Mouse (Mus musculus) thymus, adult 2 months (tissue): ENCODE measurements around the gene Mapkapk3. TPM values are rescaled to one million over a fixed set of nuclear protein-coding genes. Genes with fewer than 3 reads are reported as not detected.

Experiments used
- DNase-seq: peaks from one replicate; pipeline ENCODE4 v3.0.0; 2021
- H3K27ac ChIP-seq: fragments of 200-500 bp; 2 replicates; pipeline ENCODE4 v1.5.1; 2012; ENCODE audit warnings: low read length, control low read depth; ENCODE audit not compliant: control insufficient read depth, insufficient read depth
- H3K27me3 ChIP-seq: fragments of 200-500 bp; 2 replicates; pipeline ENCODE4 v1.6.1; 2012; ENCODE audit warnings: mild to moderate bottlenecking, low read length, moderate library complexity, mixed read lengths; ENCODE audit not compliant: control insufficient read depth, insufficient read depth
- H3K36me3 ChIP-seq: fragments of 200-500 bp; 2 replicates; pipeline ENCODE4 v1.6.1; 2012; ENCODE audit warnings: mild to moderate bottlenecking, low read length, moderate library complexity; ENCODE audit not compliant: control insufficient read depth, insufficient read depth
- H3K4me1 ChIP-seq: fragments of 200-500 bp; replicated peaks from 2 replicates; pipeline ENCODE4 v1.6.1; 2012; ENCODE audit warnings: low read length; ENCODE audit not compliant: control insufficient read depth, insufficient read depth
- H3K4me3 ChIP-seq: fragments of 200-500 bp; 2 replicates; pipeline ENCODE4 v1.5.1; 2012; ENCODE audit warnings: mild to moderate bottlenecking, low read length, control low read depth, moderate library complexity; ENCODE audit not compliant: control insufficient read depth, insufficient read depth
- CTCF ChIP-seq: fragments of 200-500 bp; IDR thresholded peaks from 2 replicates; pipeline ENCODE4 v1.5.1; 2012; ENCODE audit warnings: mild to moderate bottlenecking, control low read depth, low read length, moderate library complexity, borderline replicate concordance; ENCODE audit not compliant: control insufficient read depth, poor library complexity, insufficient read depth; ENCODE audit errors: extremely low read depth
- POLR2A ChIP-seq: fragments of 200-500 bp; IDR thresholded peaks from 2 replicates; pipeline ENCODE4 v1.6.1; 2012; ENCODE audit warnings: mild to moderate bottlenecking, low read length, control low read depth, moderate library complexity; ENCODE audit not compliant: control insufficient read depth, poor library complexity, insufficient read depth; ENCODE audit errors: extremely low read depth
- WGBS: fragments of 180-500 bp; shearing (Covaris S2); methylation state at CpG from one replicate; pipeline ENCODE4 v1.1.7; 2018; 5-methylcytosine and 5-hydroxymethylcytosine counted together
- polyA plus RNA-seq: library from polyadenylated mRNA; depleted of rRNA; stranded (reverse); fragments of >200 nt; gene quantifications from 2 replicates; pipeline ENCODE4 v1.2.3, GENCODE M21; 2012

Gene Mapkapk3
- polyA plus RNA-seq, 1 experiment = 43.6 TPM

DNA sequence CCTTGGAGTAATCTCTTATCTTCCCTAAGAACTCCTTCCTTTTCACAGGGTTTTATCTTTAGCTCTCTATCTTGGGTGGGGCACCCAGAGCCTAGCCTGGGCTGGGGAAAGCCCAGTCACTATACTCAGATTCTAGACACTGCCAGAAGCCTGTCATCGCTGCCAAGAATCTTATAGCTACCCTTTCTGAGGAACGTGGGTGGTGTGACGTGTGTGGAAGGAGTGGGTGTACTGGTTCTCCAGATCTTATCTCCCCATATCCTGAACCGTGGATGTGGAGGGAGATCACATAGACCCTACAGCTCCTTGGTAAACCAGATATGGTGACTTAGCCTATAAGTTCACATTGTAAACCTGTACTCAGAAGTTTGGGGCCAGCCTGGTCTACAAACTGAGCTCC is 5.9 kb upstream of the Mapkapk3 start:
- H3K27me3 ChIP-seq = no peaks in the 10 kb centered on the region; the same call in 1 of the 2 replicates
- 30% methylated on average over 4 of the region's 4 CpGs for WGBS
- H3K27ac ChIP-seq = no peak overlapping the region
- no peaks in the 10 kb centered on the region for H3K36me3 ChIP-seq
- DNase-seq = peak; percentile 27
- peaks cover 15% of the 10 kb centered on the region for H3K4me1 ChIP-seq
- no peak overlapping the region for H3K4me3 ChIP-seq
- TF ChIP-seq CTCF = no peak
- TF ChIP-seq POLR2A = no peak

DNA sequence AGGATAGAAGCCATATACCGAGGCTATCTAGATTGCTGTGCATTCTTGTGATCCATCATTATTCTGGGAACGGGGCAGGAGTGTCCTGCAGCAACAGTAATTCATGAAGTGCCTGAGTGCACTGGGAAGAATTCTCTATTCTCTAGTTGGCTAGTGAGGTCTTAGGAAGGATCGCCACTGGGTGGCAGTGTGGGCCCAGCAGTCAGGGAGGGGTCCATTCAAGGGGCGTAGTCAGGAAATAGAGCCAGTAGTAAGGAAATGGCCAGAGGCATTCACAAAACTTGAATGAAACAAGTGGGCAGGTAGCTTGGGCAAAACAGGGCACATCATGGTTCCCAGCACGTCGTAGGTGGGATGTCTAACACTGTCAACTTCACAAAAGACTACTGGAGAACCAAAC is 4.6 kb upstream of the Mapkapk3 start:
- no peak overlapping the region for H3K4me3 ChIP-seq
- peak; percentile 84 for DNase-seq
- peaks cover 23% of the 10 kb centered on the region for H3K4me1 ChIP-seq
- WGBS = 5% methylated on average over 6 of the region's 6 CpGs
- TF ChIP-seq CTCF (peak; percentile 65; the same call in 1 of the 2 replicates), POLR2A (no peak)
- H3K27ac ChIP-seq = no peak overlapping the region
- no peaks in the 10 kb centered on the region for H3K36me3 ChIP-seq
- H3K27me3 ChIP-seq = no peaks in the 10 kb centered on the region; the same call in 1 of the 2 replicates

DNA sequence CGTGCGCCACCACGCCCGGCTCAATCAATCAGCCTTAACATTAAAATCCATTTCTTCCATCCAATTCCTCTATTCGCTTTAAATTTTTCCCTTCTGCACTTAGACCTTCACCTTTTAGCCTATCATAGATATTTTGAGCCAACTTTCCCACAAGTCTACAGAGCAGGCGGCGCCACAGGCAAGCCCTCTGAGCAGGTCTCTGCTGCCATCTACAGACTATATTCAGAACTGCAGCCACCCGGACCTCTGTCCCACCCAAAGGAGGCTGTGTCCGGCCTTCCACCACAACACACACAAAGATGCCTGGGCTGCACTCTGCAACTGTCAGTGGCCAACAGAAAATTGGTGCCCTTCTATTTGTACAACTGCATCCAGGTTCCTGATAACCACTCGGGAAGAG is 1.2 kb upstream of the Mapkapk3 start:
- H3K27me3 ChIP-seq = no peaks in the 10 kb centered on the region
- peaks cover 33% of the 10 kb centered on the region for H3K4me1 ChIP-seq
- peak; percentile 84 for DNase-seq

DNA sequence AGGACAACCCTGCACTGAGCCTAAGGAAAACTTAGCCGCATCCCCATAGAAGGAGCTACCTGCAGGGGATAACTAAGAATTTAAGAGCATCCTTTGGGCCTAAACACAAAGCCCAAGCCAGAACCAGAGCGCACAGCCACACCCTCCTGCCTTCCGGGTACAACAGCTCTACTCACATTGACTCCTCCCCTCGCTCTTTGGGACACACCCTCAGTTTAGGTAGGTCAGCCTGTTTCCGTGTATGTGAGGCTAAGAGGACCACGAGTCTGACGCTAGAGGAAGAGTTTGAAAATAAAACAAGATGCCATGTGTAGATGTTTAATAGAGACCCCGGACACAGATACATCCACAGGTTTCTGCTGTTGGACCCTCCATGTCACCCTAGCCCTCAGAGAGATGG is 966 bp downstream of the Mapkapk3 start:
- Histone ChIP-seq H3K27ac (peak overlapping the region; percentile 47; the same call in 1 of the 2 replicates), H3K36me3 (no peaks in the 10 kb centered on the region), H3K4me3 (peak overlapping the region; percentile 70), H3K27me3 (no peaks in the 10 kb centered on the region), H3K4me1 (peaks cover 41% of the 10 kb centered on the region)
- DNase-seq = peak; percentile 47
- TF ChIP-seq POLR2A = no peak
- TF ChIP-seq CTCF = 0 out of 2 replicates have a peak, but pooled peaks have one; percentile 3
- 17% methylated on average over 8 of the region's 8 CpGs for WGBS

More for the DNA sequence above, 1.2 kb upstream of the Mapkapk3 start:
- Histone ChIP-seq H3K27ac (no peak overlapping the region), H3K4me3 (no peak overlapping the region), H3K36me3 (no peaks in the 10 kb centered on the region)
- 37% methylated on average over 10 of the region's 10 CpGs for WGBS
- TF ChIP-seq CTCF (peak; percentile 92), POLR2A (no peak)

DNA sequence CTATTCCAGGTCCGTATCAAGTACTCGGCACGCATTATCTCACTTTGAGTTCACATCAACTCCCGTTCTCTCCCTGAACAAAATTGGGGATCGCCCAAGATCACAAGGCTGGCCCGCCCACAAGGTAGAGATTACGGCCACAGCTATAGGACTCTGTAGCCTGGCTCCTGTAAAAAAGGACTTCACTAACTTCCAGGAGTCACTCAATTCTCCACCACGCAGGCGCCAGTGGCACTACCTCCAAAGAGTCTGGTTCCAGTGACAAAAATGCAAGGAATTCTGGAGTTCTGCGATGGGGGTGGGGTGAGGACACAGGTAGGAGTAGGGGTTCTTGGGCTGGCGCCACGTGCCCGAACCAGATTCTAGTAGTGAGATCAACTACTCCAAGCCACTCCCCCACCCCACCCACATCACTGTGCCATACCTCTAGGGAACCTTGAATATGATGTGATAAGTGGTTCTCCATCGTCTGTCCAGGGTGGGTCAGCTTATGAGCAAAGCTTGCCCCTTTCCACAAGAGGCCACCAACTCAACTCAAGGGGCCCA is 1.5 kb downstream of the Mapkapk3 start:
- H3K27ac ChIP-seq = 0 out of 2 replicates have a peak overlapping the region, but pooled peaks have one; percentile 8
- DNase-seq = no peak
- WGBS = 90% methylated on average over 14 of the region's 14 CpGs
- peak overlapping the region; percentile 8; the same call in 1 of the 2 replicates for H3K4me3 ChIP-seq
- peaks cover 41% of the 10 kb centered on the region for H3K4me1 ChIP-seq
- no peak for TF ChIP-seq CTCF
- no peak for TF ChIP-seq POLR2A
- H3K36me3 ChIP-seq = no peaks in the 10 kb centered on the region
- no peaks in the 10 kb centered on the region for H3K27me3 ChIP-seq

DNA sequence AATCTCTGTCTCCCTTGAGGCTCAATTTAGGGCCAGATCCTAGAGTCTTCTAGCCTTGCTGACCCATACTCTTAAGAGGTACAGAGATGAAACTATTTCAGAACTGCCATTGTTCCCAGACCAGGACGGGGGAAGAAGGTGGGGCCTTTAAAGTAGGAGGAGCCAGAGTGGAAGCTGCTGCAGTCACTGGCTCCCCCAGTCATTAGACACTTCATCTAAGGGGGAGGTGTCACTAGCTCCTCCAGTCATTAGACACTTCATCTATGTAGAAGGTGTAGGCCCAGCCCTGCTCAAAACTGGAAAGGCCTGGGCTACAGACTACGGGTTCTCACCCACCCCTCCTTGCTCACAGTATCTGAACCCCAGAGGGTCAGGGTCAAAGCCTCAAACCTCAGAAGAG is 2.4 kb downstream of the Mapkapk3 start:
- WGBS = 77% methylated on average over 2 of the region's 2 CpGs
- DNase-seq = no peak
- no peak overlapping the region for H3K4me3 ChIP-seq
- TF ChIP-seq POLR2A (no peak), CTCF (no peak)
- no peaks in the 10 kb centered on the region for H3K36me3 ChIP-seq
- peaks cover 41% of the 10 kb centered on the region for H3K4me1 ChIP-seq
- H3K27ac ChIP-seq = no peak overlapping the region
- no peaks in the 10 kb centered on the region for H3K27me3 ChIP-seq
